Mouse (Mus musculus) liver, embryonic 16.5 days (tissue): Measurements from ENCODE around the gene Cop1. TPM values are rescaled to one million over a fixed set of nuclear protein-coding genes. Genes with fewer than 3 reads are reported as not detected.

Source experiments
- ATAC-seq: fragments of 200-750 bp; cut with Nextera tagmentation; 2 replicates; pipeline ENCODE4 v1.8.0; 2017; ENCODE audit warnings: low read depth, mild to moderate bottlenecking, moderate number of reproducible peaks, moderate library complexity
- H3K27ac ChIP-seq: fragments of 300-500 bp; sonication (generic); 2 replicates; pipeline ENCODE4 v1.5.1; 2014; ENCODE audit warnings: mild to moderate bottlenecking, low read length
- H3K27me3 ChIP-seq: fragments of 300-500 bp; sonication (generic); 2 replicates; pipeline ENCODE4 v1.6.1; 2014; ENCODE audit warnings: low read depth, low read length, mixed read lengths; ENCODE audit not compliant: control insufficient read depth, insufficient read depth
- H3K36me3 ChIP-seq: fragments of 300-500 bp; sonication (generic); 2 replicates; pipeline ENCODE4 v1.6.1; 2014; ENCODE audit warnings: mild to moderate bottlenecking; ENCODE audit not compliant: control insufficient read depth, insufficient read depth
- H3K4me1 ChIP-seq: fragments of 300-500 bp; sonication (generic); 2 replicates; pipeline ENCODE4 v1.6.1; 2014; ENCODE audit warnings: low read depth, low read length, mixed read lengths; ENCODE audit not compliant: control insufficient read depth
- H3K4me2 ChIP-seq: fragments of 300-500 bp; sonication (generic); 2 replicates; pipeline ENCODE4 v1.6.1; 2014; ENCODE audit warnings: low read depth, low read length, mixed read lengths
- H3K4me3 ChIP-seq: fragments of 300-500 bp; sonication (generic); 2 replicates; pipeline ENCODE4 v1.5.1; 2014; ENCODE audit warnings: low read depth, mild to moderate bottlenecking, low read length
- H3K9ac ChIP-seq: fragments of 300-500 bp; sonication (generic); 2 replicates; pipeline ENCODE4 v1.6.1; 2014; ENCODE audit warnings: low read depth, low read length
- H3K9me3 ChIP-seq: fragments of 300-500 bp; sonication (generic); replicated peaks from 2 replicates; pipeline ENCODE4 v1.6.1; 2016; ENCODE audit warnings: low read length; ENCODE audit not compliant: control insufficient read depth
- WGBS: fragments of 180-500 bp; shearing (Covaris S2); extraction: QIAGEN DNeasy Blood & Tissue Kit; methylation state at CpG from one replicate; pipeline ENCODE4 v1.1.7; 2014; ENCODE audit not compliant: insufficient replicate concordance; 5-methylcytosine and 5-hydroxymethylcytosine counted together
- polyA plus RNA-seq: library from polyadenylated mRNA; unstranded; fragments of >200 nt; fragmentation: Nextera tagmentation; extraction: Ambion mirVana; gene quantifications from 2 replicates; pipeline ENCODE4 v1.2.1, GENCODE M21; 2015

Gene Cop1
- polyA plus RNA-seq, 1 experiment from 2014 or later = 8.0 TPM

DNA sequence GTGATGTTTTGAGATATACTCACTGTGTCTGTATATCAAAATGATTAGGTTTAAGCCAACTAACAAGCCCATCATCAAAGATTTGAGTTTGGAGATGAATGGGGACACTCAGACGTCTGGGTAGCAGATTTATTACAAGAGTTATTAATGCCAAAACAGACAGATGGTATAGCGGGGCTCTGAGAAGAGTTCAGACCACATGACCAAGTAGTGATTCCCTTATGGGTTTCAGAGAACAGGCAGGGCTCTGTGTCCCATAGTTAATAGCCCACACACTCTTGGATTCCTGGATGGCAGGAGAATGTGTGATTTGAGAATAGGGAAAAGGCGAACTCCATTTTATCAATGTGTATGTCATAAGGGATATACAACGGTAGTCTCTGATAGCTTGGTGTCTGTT lies 98.9 kb downstream of the Cop1 start:
- H3K36me3 ChIP-seq = peaks cover 22% of the 10 kb centered on the region
- ATAC-seq = no peak
- no peaks in the 10 kb centered on the region for H3K27me3 ChIP-seq
- H3K9ac ChIP-seq = no peak overlapping the region
- H3K4me1 ChIP-seq = no peaks in the 10 kb centered on the region
- no peak overlapping the region for H3K4me2 ChIP-seq
- WGBS = 74% methylated on average over 4 of the region's 4 CpGs
- H3K4me3 ChIP-seq = no peak overlapping the region
- H3K27ac ChIP-seq = no peak overlapping the region
- no peaks in the 10 kb centered on the region for H3K9me3 ChIP-seq

DNA sequence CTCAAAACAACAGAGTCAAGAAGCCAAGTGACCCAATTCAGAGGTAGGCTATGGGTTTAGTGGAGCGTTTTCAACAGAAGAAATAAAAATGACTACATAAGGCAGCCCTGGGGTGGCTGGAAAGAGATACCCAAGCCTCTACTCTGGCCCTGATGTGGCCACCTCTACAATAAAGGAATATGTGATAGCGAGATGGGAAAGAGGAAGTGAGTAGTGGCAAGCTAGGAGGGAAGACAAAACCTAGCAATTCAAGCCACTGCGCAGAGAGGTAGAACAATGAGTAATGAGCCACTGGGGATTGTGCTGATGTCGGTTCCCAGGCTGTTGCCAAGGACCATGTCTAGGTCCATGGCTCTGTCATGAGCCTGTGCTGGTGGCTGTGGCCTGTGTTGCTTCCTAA lies 102.0 kb downstream of the Cop1 start:
- Histone ChIP-seq H3K4me2 (no peak overlapping the region), H3K36me3 (peaks cover 18% of the 10 kb centered on the region), H3K9ac (no peak overlapping the region), H3K9me3 (no peaks in the 10 kb centered on the region), H3K4me1 (no peaks in the 10 kb centered on the region), H3K27me3 (no peaks in the 10 kb centered on the region), H3K27ac (no peak overlapping the region), H3K4me3 (no peak overlapping the region)
- WGBS = 75% methylated on average over 4 of the region's 4 CpGs
- ATAC-seq = no peak

DNA sequence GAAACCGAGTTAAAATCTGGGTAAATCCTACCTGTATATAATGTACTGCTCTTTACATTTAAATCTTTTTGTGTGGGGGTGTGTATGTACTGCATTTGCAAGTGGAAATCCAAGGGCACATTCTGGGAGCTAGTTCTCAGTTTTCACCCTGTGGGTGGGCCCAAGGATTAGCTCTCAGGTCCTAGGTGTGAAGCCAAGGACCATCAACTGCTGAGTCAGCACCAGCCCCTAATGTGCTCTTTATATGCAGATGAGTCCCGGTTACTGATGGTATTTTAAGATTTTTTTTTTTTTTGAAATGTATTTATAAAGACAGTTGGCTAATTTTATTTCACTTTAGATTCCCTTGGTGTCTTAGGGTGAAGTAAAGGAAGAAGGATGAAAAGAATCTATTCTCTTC lies 110.2 kb downstream of the Cop1 start:
- Histone ChIP-seq H3K36me3 (peaks cover 13% of the 10 kb centered on the region), H3K9me3 (no peaks in the 10 kb centered on the region), H3K27ac (no peak overlapping the region), H3K4me3 (no peak overlapping the region), H3K9ac (no peak overlapping the region), H3K4me1 (no peaks in the 10 kb centered on the region), H3K27me3 (no peaks in the 10 kb centered on the region), H3K4me2 (no peak overlapping the region)
- no peak for ATAC-seq
- WGBS = 78% methylated on average over 2 of the region's 2 CpGs

DNA sequence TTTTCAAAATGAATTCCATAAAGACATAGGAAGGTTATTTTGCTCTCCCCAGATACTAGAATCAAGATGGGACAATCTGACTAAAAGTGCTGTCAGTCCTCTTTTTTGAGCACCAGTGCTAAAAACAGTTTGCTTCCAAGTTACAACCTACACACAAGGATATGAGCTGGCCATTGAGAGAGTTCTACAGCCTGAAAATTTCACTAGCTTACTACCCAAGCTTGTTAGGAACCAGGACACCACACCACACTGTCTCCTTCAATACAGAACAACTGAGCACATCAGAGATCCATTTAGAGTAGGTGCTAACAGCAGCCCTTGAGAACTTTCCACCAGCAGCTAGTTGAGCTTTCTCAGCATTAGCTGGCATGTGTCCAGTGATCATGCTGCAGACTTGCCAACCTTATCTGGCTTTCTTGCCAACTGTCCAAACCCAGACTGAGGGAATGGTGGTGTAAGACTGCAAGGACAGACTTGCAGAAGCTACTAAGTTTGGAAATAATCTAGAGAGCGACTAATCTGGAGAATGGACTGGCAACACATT lies 123.0 kb downstream of the Cop1 start:
- Histone ChIP-seq H3K9me3 (no peaks in the 10 kb centered on the region), H3K27me3 (no peaks in the 10 kb centered on the region), H3K27ac (no peak overlapping the region), H3K4me3 (no peak overlapping the region), H3K9ac (no peak overlapping the region), H3K4me2 (no peak overlapping the region), H3K4me1 (no peaks in the 10 kb centered on the region), H3K36me3 (no peaks in the 10 kb centered on the region)
- 81% methylated on average over 1 of the region's 1 CpGs for WGBS
- no peak for ATAC-seq

DNA sequence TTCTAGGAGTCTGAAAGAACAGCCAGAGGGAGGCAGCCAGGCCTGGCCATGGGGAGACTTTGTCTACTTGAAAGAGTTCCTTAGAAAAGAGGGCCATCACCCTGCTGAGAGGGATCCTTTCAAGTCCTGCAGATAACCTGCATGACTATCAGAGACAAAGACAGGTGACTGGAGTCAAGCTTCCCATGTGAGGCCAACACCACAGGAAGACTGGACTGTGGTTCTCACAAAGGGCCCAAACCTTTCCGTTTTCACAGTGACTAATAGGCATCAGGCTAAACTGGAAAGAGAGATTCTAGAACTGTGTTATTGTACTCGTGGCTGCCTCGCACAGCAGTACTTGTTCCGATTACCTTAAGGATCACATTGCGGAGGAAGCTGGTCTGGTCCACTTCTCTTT lies 126.6 kb downstream of the Cop1 start:
- Histone ChIP-seq H3K9ac (no peak overlapping the region), H3K4me1 (no peaks in the 10 kb centered on the region), H3K27me3 (no peaks in the 10 kb centered on the region), H3K9me3 (no peaks in the 10 kb centered on the region), H3K4me2 (no peak overlapping the region), H3K36me3 (no peaks in the 10 kb centered on the region), H3K27ac (no peak overlapping the region), H3K4me3 (no peak overlapping the region)
- WGBS = 75% methylated on average over 5 of the region's 5 CpGs
- ATAC-seq = no peak

DNA sequence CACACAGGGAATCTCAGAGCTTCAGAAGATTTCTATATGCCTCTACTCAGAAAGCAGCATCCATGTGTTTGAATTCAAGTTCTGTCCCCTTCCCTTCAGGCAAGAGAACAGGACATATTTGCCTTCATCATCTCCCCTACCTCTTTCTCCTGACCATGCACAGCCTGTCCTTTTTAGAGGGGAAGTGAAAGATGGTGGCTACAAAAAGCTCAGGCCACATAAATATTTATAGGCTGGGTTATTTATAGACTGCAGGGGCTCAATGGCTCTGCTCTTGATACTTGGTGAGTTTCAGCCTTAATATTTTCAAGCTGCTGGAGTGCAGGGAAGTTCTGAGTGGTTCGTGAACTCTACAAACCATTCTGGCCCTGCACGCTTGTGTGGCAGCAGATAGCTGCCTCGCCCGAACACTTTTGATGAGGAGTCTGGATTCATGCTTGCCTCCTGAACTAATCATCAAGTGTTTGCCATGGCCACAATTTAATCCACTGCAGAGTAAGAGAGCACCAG lies 139.8 kb downstream of the Cop1 start:
- Histone ChIP-seq H3K4me1 (no peaks in the 10 kb centered on the region), H3K27ac (no peak overlapping the region), H3K4me3 (no peak overlapping the region), H3K27me3 (no peaks in the 10 kb centered on the region), H3K9ac (no peak overlapping the region), H3K36me3 (no peaks in the 10 kb centered on the region), H3K4me2 (no peak overlapping the region), H3K9me3 (no peaks in the 10 kb centered on the region)
- WGBS = 67% methylated on average over 4 of the region's 4 CpGs
- no peak for ATAC-seq

DNA sequence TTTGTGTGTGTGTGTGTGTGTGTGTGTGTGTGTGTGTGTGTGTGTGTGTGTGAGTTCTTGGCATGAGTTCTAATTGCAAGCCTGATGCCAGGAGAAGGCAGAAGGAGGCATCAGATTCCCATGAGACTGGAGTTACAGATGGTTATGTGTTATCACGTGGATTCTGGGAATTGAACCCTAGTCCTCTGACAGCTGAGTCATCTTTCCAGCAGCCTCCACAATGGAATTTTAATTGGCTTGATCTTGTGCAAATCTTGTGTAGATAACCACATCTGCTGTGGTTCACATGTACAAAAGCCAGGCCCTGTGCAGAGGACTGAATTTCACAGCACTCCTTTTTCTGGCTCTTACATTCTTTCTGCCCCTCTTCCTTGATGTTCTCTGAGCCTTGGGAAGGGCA lies 150.1 kb downstream of the Cop1 start:
- WGBS = 33% methylated on average over 1 of the region's 1 CpGs
- Histone ChIP-seq H3K27ac (no peak overlapping the region), H3K9me3 (no peaks in the 10 kb centered on the region), H3K9ac (no peak overlapping the region), H3K4me3 (no peak overlapping the region), H3K4me2 (no peak overlapping the region), H3K27me3 (no peaks in the 10 kb centered on the region), H3K4me1 (no peaks in the 10 kb centered on the region), H3K36me3 (no peaks in the 10 kb centered on the region)
- ATAC-seq = no peak

DNA sequence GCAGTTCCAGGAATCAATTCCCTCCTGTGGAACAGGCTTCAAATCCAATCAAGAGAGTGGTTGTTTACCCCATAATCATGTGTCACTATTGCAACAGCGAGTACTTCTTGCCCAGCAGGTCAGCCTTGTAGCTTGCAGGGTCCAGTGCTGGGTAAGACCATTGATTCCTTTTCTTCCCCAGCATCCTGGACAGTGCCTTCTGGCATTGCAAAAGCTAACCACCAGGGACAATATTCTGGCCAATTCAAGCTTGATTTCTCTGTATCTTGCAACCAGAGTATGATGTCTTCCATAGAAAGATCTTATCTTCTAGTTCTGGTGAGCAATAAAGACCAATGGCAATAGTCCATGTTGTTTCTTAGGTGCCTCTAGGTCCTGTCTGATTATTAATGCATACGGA lies 150.8 kb downstream of the Cop1 start:
- H3K4me1 ChIP-seq = no peaks in the 10 kb centered on the region
- H3K27me3 ChIP-seq = no peaks in the 10 kb centered on the region
- H3K27ac ChIP-seq = no peak overlapping the region
- no peak for ATAC-seq
- no peaks in the 10 kb centered on the region for H3K36me3 ChIP-seq
- 68% methylated on average over 2 of the region's 2 CpGs for WGBS
- no peaks in the 10 kb centered on the region for H3K9me3 ChIP-seq
- no peak overlapping the region for H3K9ac ChIP-seq
- H3K4me2 ChIP-seq = no peak overlapping the region
- H3K4me3 ChIP-seq = no peak overlapping the region

DNA sequence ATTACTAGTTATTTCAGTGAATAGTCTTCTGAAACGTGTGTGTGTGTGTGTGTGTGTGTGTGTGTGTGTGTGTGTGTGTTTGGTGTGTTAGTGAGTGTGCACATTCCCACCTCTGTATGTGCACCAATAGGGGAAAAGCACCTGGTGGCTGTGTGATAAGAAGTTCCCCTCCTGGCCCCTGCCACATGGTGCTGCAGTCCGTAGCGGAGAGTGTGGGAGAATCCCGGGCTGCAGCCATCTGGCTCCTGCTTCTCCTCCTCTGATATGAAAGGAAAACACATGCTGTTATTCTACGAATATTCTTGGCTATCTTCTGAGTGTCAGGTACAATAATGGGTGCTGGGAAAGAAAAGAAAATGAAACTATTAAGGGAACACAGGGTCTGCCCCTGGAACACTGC lies 154.3 kb downstream of the Cop1 start:
- no peak overlapping the region for H3K27ac ChIP-seq
- 50% methylated on average over 5 of the region's 5 CpGs for WGBS
- no peaks in the 10 kb centered on the region for H3K36me3 ChIP-seq
- H3K4me1 ChIP-seq = no peaks in the 10 kb centered on the region
- H3K9me3 ChIP-seq = no peaks in the 10 kb centered on the region
- no peak for ATAC-seq
- H3K4me2 ChIP-seq = no peak overlapping the region
- H3K4me3 ChIP-seq = no peak overlapping the region
- no peaks in the 10 kb centered on the region for H3K27me3 ChIP-seq
- H3K9ac ChIP-seq = no peak overlapping the region
